Mouse (Mus musculus): ENCODE results near the gene Resf1. TPM values are rescaled to one million over a fixed set of nuclear protein-coding genes. Genes with fewer than 3 reads are reported as not detected.
A peak's percentile ranks its signal among the peaks of the same experiment; 100 is the strongest.

The Resf1 gene
- polyA plus RNA-seq, 1 experiment from 2014 or later, result 42.5 TPM

GRCm38 (mm10) chr6:149311044-149311443 is 1.8 kb downstream of the Resf1 start:
- Histone ChIP-seq H3K27ac (replicated peaks) (no peak overlapping the region), H3K4me3 (replicated peaks) (peak overlapping the region; percentile 88; the same call in 1 of the 2 replicates), H3K9ac (no peak overlapping the region), H3K9me3 (replicated peaks) (no peaks in the 10 kb centered on the region), H3K27me3 (no peaks in the 10 kb centered on the region), H3K4me1 (peaks cover 10% of the 10 kb centered on the region), H3K36me3 (peaks cover 27% of the 10 kb centered on the region; the same call in 1 of the 2 replicates), H3K4me2 (replicated peaks) (peak overlapping the region; percentile 52)
- 93% methylated on average over 2 of the region's 2 CpGs for WGBS
- ATAC-seq (ENCODE audit: insufficient number of reproducible peaks, low FRiP score, low TSS enrichment, low read depth), result no peak

- Histone ChIP-seq H3K9me3 (replicated peaks) (no peaks in the 10 kb centered on the region), H3K4me1 (peaks cover 10% of the 10 kb centered on the region), H3K4me2 (replicated peaks) (no peak overlapping the region), H3K4me3 (replicated peaks) (no peak overlapping the region), H3K9ac (no peak overlapping the region), H3K27me3 (no peaks in the 10 kb centered on the region), H3K27ac (replicated peaks) (no peak overlapping the region), H3K36me3 (peaks cover 32% of the 10 kb centered on the region; the same call in 1 of the 2 replicates)
- WGBS, result 82% methylated on average over 1 of the region's 1 CpGs
- no peak for ATAC-seq (ENCODE audit: insufficient number of reproducible peaks, low FRiP score, low TSS enrichment, low read depth)
These were observed 2.6 kb downstream of the Resf1 start for GRCm38 (mm10) chr6:149311778-149312177.

GRCm38 (mm10) chr6:149312221-149312620 is 3.0 kb downstream of the Resf1 start:
- ATAC-seq (ENCODE audit: insufficient number of reproducible peaks, low FRiP score, low TSS enrichment, low read depth), result no peak
- no peaks in the 10 kb centered on the region for H3K27me3 ChIP-seq
- H3K36me3 ChIP-seq, result peaks cover 33% of the 10 kb centered on the region; the same call in 1 of the 2 replicates
- no peak overlapping the region for H3K9ac ChIP-seq
- H3K4me1 ChIP-seq, result peaks cover 10% of the 10 kb centered on the region
- no peak overlapping the region for H3K4me3 ChIP-seq (replicated peaks)
- no peak overlapping the region for H3K4me2 ChIP-seq (replicated peaks)
- H3K27ac ChIP-seq (replicated peaks), result no peak overlapping the region
- 70% methylated on average over 1 of the region's 1 CpGs for WGBS
- H3K9me3 ChIP-seq (replicated peaks), result no peaks in the 10 kb centered on the region

GRCm38 (mm10) chr6:149314918-149315317 is 5.7 kb downstream of the Resf1 start:
- Histone ChIP-seq H3K4me1 (peaks cover 10% of the 10 kb centered on the region), H3K27ac (replicated peaks) (no peak overlapping the region), H3K9ac (no peak overlapping the region), H3K4me3 (replicated peaks) (no peak overlapping the region), H3K27me3 (no peaks in the 10 kb centered on the region), H3K36me3 (peaks cover 51% of the 10 kb centered on the region), H3K9me3 (replicated peaks) (no peaks in the 10 kb centered on the region), H3K4me2 (replicated peaks) (no peak overlapping the region)
- WGBS, result 78% methylated on average over 2 of the region's 2 CpGs
- no peak for ATAC-seq (ENCODE audit: insufficient number of reproducible peaks, low FRiP score, low TSS enrichment, low read depth)

- ATAC-seq (ENCODE audit: insufficient number of reproducible peaks, low FRiP score, low TSS enrichment, low read depth), result no peak
- H3K27ac ChIP-seq (replicated peaks), result no peak overlapping the region
- peaks cover 72% of the 10 kb centered on the region for H3K36me3 ChIP-seq
- no peak overlapping the region for H3K9ac ChIP-seq
- 0 out of 2 replicates have a peak, but pooled peaks cover 9% of the 10 kb centered on the region for H3K9me3 ChIP-seq (replicated peaks)
- no peaks in the 10 kb centered on the region for H3K4me1 ChIP-seq
- WGBS, result 85% methylated on average over 4 of the region's 4 CpGs
- no peak overlapping the region for H3K4me2 ChIP-seq (replicated peaks)
- H3K4me3 ChIP-seq (replicated peaks), result no peak overlapping the region
- H3K27me3 ChIP-seq, result no peaks in the 10 kb centered on the region
These were observed 14.5 kb downstream of the Resf1 start for GRCm38 (mm10) chr6:149323523-149324241.

- ATAC-seq (ENCODE audit: insufficient number of reproducible peaks, low FRiP score, low TSS enrichment, low read depth), result no peak
- 96% methylated on average over 6 of the region's 6 CpGs for WGBS
- no peak overlapping the region for H3K27ac ChIP-seq (replicated peaks)
These were observed 15.0 kb downstream of the Resf1 start for GRCm38 (mm10) chr6:149324242-149324633.

DNA sequence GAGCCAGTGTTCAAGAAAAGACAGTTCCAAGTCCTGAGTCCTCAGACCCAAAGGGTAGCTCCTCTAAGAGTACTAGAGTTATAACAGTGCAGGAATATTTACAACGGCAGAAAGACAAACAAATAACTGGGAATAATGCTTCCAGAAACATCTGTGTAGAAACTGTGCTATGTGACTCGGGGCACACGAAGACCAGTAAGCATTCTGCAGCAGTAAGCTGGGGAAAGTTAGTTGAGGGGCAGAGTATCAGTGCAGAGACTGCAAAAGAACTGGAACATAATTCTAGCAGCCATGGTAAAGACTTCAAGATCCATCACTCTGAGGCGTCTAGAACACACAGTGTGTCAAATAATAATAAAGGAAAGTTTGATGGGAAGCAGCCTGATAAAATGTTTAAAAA is 19.9 kb downstream of the Resf1 start:
- Histone ChIP-seq H3K27me3 (no peaks in the 10 kb centered on the region), H3K4me1 (no peaks in the 10 kb centered on the region), H3K9ac (no peak overlapping the region), H3K9me3 (replicated peaks) (0 out of 2 replicates have a peak, but pooled peaks cover 9% of the 10 kb centered on the region), H3K27ac (replicated peaks) (no peak overlapping the region), H3K36me3 (peaks cover 60% of the 10 kb centered on the region), H3K4me2 (replicated peaks) (no peak overlapping the region), H3K4me3 (replicated peaks) (no peak overlapping the region)
- 92% methylated on average over 4 of the region's 4 CpGs for WGBS
- ATAC-seq (ENCODE audit: insufficient number of reproducible peaks, low FRiP score, low TSS enrichment, low read depth), result no peak

More at GRCm38 (mm10) chr6:149324242-149324633, 15.0 kb downstream of the Resf1 start:
- H3K9ac ChIP-seq, result no peak overlapping the region
- H3K4me3 ChIP-seq (replicated peaks), result no peak overlapping the region
- no peak overlapping the region for H3K4me2 ChIP-seq (replicated peaks)
- 0 out of 2 replicates have a peak, but pooled peaks cover 9% of the 10 kb centered on the region for H3K9me3 ChIP-seq (replicated peaks)
- peaks cover 72% of the 10 kb centered on the region for H3K36me3 ChIP-seq
- H3K4me1 ChIP-seq, result no peaks in the 10 kb centered on the region
- no peaks in the 10 kb centered on the region for H3K27me3 ChIP-seq

- Histone ChIP-seq H3K36me3 (peaks cover 67% of the 10 kb centered on the region), H3K9ac (no peak overlapping the region), H3K27ac (replicated peaks) (no peak overlapping the region), H3K4me3 (replicated peaks) (no peak overlapping the region), H3K4me2 (replicated peaks) (no peak overlapping the region), H3K4me1 (no peaks in the 10 kb centered on the region), H3K9me3 (replicated peaks) (0 out of 2 replicates have a peak, but pooled peaks cover 9% of the 10 kb centered on the region), H3K27me3 (no peaks in the 10 kb centered on the region)
- ATAC-seq (ENCODE audit: insufficient number of reproducible peaks, low FRiP score, low TSS enrichment, low read depth), result no peak
- 81% methylated on average over 1 of the region's 1 CpGs for whole genome bisulfite sequencing
These were observed 21.1 kb downstream of the Resf1 start for GRCm38 (mm10) chr6:149330332-149330731.

DNA sequence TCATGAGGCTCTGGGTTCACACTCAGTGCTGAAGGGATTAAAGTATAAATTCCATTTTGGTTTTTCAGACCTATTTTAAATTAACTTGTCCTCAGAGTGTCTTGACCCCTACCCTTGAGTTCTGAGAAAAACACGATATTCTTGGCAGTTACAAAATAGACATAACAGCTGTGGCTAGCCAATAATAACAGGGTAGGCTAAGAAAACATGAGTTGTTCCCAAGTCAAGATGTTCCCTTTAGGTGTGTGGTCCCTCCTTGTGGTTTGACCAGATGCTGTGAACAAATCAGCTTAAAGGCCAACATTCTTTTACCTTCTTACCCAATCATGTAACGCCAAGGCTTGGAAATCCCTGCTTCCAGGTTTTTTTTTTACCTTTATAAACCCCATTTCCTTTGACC is 23.8 kb downstream of the Resf1 start:
- Histone ChIP-seq H3K9ac (no peak overlapping the region), H3K27me3 (no peaks in the 10 kb centered on the region), H3K9me3 (replicated peaks) (no peaks in the 10 kb centered on the region), H3K4me2 (replicated peaks) (no peak overlapping the region), H3K4me3 (replicated peaks) (no peak overlapping the region), H3K36me3 (peaks cover 58% of the 10 kb centered on the region), H3K27ac (replicated peaks) (no peak overlapping the region), H3K4me1 (no peaks in the 10 kb centered on the region)
- WGBS, result 81% methylated on average over 2 of the region's 2 CpGs
- ATAC-seq (ENCODE audit: insufficient number of reproducible peaks, low FRiP score, low TSS enrichment, low read depth), result peak; percentile 67; the same call in 1 of the 2 replicates

DNA sequence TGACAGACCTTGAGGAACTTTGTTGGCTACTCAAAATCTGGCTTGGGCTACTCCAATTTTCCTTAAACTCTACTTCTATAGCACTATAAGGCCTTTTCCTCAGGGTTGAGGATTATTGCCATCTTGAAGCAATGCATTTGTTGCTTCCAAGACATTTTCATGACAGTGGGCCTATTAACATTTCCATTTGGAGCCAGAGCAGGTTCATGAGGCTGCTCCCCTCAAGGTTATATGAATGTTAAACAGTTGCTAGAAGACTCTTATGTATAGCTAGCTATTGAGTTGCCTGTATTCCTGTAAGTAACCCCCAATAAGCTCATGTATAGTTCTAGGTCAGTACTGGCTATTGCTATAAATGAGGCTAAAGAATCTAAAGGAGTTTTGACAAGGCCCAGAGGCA is 28.8 kb downstream of the Resf1 start:
- no peak overlapping the region for H3K27ac ChIP-seq (replicated peaks)
- H3K4me2 ChIP-seq (replicated peaks), result no peak overlapping the region
- H3K9ac ChIP-seq, result no peak overlapping the region
- H3K36me3 ChIP-seq, result peaks cover 38% of the 10 kb centered on the region
- H3K4me1 ChIP-seq, result no peaks in the 10 kb centered on the region
- ATAC-seq (ENCODE audit: insufficient number of reproducible peaks, low FRiP score, low TSS enrichment, low read depth), result no peak
- no peaks in the 10 kb centered on the region for H3K27me3 ChIP-seq
- no peak overlapping the region for H3K4me3 ChIP-seq (replicated peaks)
- H3K9me3 ChIP-seq (replicated peaks), result no peaks in the 10 kb centered on the region

- Histone ChIP-seq H3K9me3 (replicated peaks) (no peaks in the 10 kb centered on the region), H3K27ac (replicated peaks) (no peak overlapping the region), H3K4me1 (no peaks in the 10 kb centered on the region), H3K4me3 (replicated peaks) (no peak overlapping the region), H3K27me3 (no peaks in the 10 kb centered on the region), H3K4me2 (replicated peaks) (no peak overlapping the region), H3K9ac (no peak overlapping the region), H3K36me3 (peaks cover 31% of the 10 kb centered on the region)
- 100% methylated on average over 1 of the region's 1 CpGs for WGBS
- no peak for ATAC-seq (ENCODE audit: insufficient number of reproducible peaks, low FRiP score, low TSS enrichment, low read depth)
These were observed 29.4 kb downstream of the Resf1 start for GRCm38 (mm10) chr6:149338622-149339021.

DNA sequence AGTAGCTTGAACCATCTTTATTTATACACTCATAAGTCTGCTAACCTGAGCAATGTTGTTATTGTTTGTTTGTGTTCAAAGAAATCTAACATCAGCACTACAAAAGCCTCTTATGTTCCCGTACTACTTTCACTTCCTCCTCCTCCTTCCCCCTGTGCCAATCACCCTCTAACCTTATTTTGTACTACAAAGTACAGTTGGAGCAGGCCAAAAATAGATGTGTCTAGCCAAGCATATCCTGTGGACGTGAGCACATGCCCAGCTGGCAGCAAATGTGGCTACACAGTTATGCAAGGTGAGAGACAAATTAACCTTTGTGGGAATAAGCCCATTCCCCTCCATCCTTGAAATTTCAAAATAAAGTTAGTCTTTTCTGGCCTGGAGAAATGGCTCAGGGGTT is 34.6 kb downstream of the Resf1 start:
- Histone ChIP-seq H3K9ac (no peak overlapping the region), H3K4me3 (replicated peaks) (no peak overlapping the region), H3K27ac (replicated peaks) (no peak overlapping the region), H3K27me3 (no peaks in the 10 kb centered on the region), H3K4me1 (no peaks in the 10 kb centered on the region), H3K36me3 (no peaks in the 10 kb centered on the region), H3K9me3 (replicated peaks) (no peaks in the 10 kb centered on the region), H3K4me2 (replicated peaks) (no peak overlapping the region)
- no peak for ATAC-seq (ENCODE audit: insufficient number of reproducible peaks, low FRiP score, low TSS enrichment, low read depth)
- WGBS, result 53% methylated on average over 2 of the region's 2 CpGs
